ENCODE assay signal across 11 mouse cellular contexts in genomic region chr11:88192595-88192994, GRCm38 (mm10). TPM values are rescaled to one million over a fixed set of nuclear protein-coding genes. Genes with fewer than 3 reads are reported as not detected.
DNase-seq lines count a peak whose midpoint lies in the region; ATAC-seq lines count a peak whose summit lies in the region.
"Had no signal": no experiment of that assay in that cellular context is flagged by ENCODE, and none has a peak within 500 bp of the region (broad histone marks: within the 10 kb centered on the region; RNA-seq: fewer than 3 reads in every experiment).

No protein-coding gene starts in this region.

- H3K27ac ChIP-seq in heart, embryonic 13.5 days (replicated peaks) = no peak overlapping the region
- H3K27ac ChIP-seq in midbrain, embryonic 11.5 days (ENCODE audit: low read depth, low read length) = no peak overlapping the region
- H3K27ac ChIP-seq in midbrain, embryonic 13.5 days = no peak overlapping the region
- H3K27ac ChIP-seq: stomach, embryonic 15.5 days had no signal

- H3K9ac ChIP-seq in heart, embryonic 13.5 days = 0 out of 2 replicates have a peak overlapping the region, but pooled peaks have one; percentile 37
- no peak overlapping the region for H3K9ac ChIP-seq in midbrain, embryonic 11.5 days (ENCODE audit: low read length)
- no peak overlapping the region for H3K9ac ChIP-seq in midbrain, embryonic 13.5 days (replicated peaks)
- H3K9ac ChIP-seq: stomach, embryonic 15.5 days had no signal

- no peak for DNase-seq in heart, adult 18-20 months
- peak; percentile 88 for DNase-seq in midbrain, embryonic 11.5 days (ENCODE audit: low spot score, missing footprints)
- peak; percentile 48 for DNase-seq in induced T-regulatory cell, adult 2 months (ENCODE audit: low read depth)
- DNase-seq in thymus, postnatal 25 days = peak; percentile 62
- DNase-seq in right cerebral cortex, postnatal 36 days (ENCODE audit: low spot score in 2 of 2) = no peak
- DNase-seq in gastrocnemius, postnatal 25 days = no peak
- DNase-seq: layer of hippocampus, adult 9-11 months had no signal

- peak overlapping the region; percentile 38 for H3K4me3 ChIP-seq in heart, embryonic 13.5 days
- no peak overlapping the region for H3K4me3 ChIP-seq in midbrain, embryonic 11.5 days (ENCODE audit: low read depth, low read length)
- no peak overlapping the region for H3K4me3 ChIP-seq in midbrain, embryonic 13.5 days (replicated peaks)
- H3K4me3 ChIP-seq: erythroblast, embryonic 14.5 days had no signal

- H3K4me2 ChIP-seq in heart, embryonic 13.5 days = peak overlapping the region; percentile 69
- no peak overlapping the region for H3K4me2 ChIP-seq in midbrain, embryonic 11.5 days
- no peak overlapping the region for H3K4me2 ChIP-seq in midbrain, embryonic 13.5 days (replicated peaks)

- peaks cover 41% of the 10 kb centered on the region for H3K4me1 ChIP-seq in heart, embryonic 13.5 days
- H3K4me1 ChIP-seq in midbrain, embryonic 11.5 days (ENCODE audit: control insufficient read depth, insufficient read depth, low read length) = peaks cover 18% of the 10 kb centered on the region
- peaks cover 27% of the 10 kb centered on the region for H3K4me1 ChIP-seq in midbrain, embryonic 13.5 days (replicated peaks)

- no peak for ATAC-seq in heart, embryonic 13.5 days (ENCODE audit: extremely low read depth, insufficient number of reproducible peaks, low FRiP score, low TSS enrichment)
- no peak for ATAC-seq in midbrain, embryonic 11.5 days (ENCODE audit: low FRiP score)
- no peak for ATAC-seq in midbrain, embryonic 13.5 days

- WGBS in heart, embryonic 13.5 days = 16% methylated on average over 4 of the region's 4 CpGs
- WGBS in midbrain, embryonic 11.5 days = 12% methylated on average over 4 of the region's 4 CpGs
- WGBS in midbrain, embryonic 13.5 days = 16% methylated on average over 4 of the region's 4 CpGs

- no peaks in the 10 kb centered on the region for H3K36me3 ChIP-seq in heart, embryonic 13.5 days
- no peaks in the 10 kb centered on the region for H3K36me3 ChIP-seq in midbrain, embryonic 11.5 days (ENCODE audit: control insufficient read depth, insufficient read depth, low read length)
- H3K36me3 ChIP-seq in midbrain, embryonic 13.5 days = peaks cover 4% of the 10 kb centered on the region; the same call in 1 of the 2 replicates
- H3K36me3 ChIP-seq: stomach, embryonic 15.5 days had no signal

- no peaks in the 10 kb centered on the region for H3K9me3 ChIP-seq in heart, embryonic 13.5 days
- H3K9me3 ChIP-seq in midbrain, embryonic 11.5 days (ENCODE audit: control insufficient read depth, low read length) = no peaks in the 10 kb centered on the region
- no peaks in the 10 kb centered on the region for H3K9me3 ChIP-seq in midbrain, embryonic 13.5 days
- H3K9me3 ChIP-seq: stomach, embryonic 15.5 days had no signal

- H3K27me3 ChIP-seq in heart, embryonic 13.5 days (replicated peaks) = peaks cover 50% of the 10 kb centered on the region
- peaks cover 23% of the 10 kb centered on the region for H3K27me3 ChIP-seq in midbrain, embryonic 11.5 days (ENCODE audit: control insufficient read depth, insufficient read depth, low read length)
- peaks cover 55% of the 10 kb centered on the region for H3K27me3 ChIP-seq in midbrain, embryonic 13.5 days

RNA-seq across cellular contexts. Expression of gene Mrps23, which starts 11.6 kb away (rescaled TPM):
- polyA plus RNA-seq in heart, embryonic 13.5 days (2015; fragmentation: Nextera tagmentation; extraction: Ambion mirVana) = 76.0 and 82.1 TPM in 2 replicates
- total RNA-seq in heart, adult 18-20 months (2021) = 100 to 1,000 TPM; 327 to 375 TPM
- 88.8 TPM in 2 replicates for polyA plus RNA-seq in midbrain, embryonic 11.5 days (2014; fragmentation: Nextera tagmentation; extraction: Ambion mirVana)
- polyA plus RNA-seq in midbrain, embryonic 13.5 days (2015; fragmentation: Nextera tagmentation; extraction: Ambion mirVana) = 68.6 and 69.8 TPM in 2 replicates
- 100 to 1,000 TPM; 126 to 133 TPM for total RNA-seq in gastrocnemius, postnatal 25 days (2021)

Comparison
In these comparisons a context has a peak if more than half of its experiments do, and no peak if none do; other contexts are left out.
1. DNase-seq: peak in midbrain, embryonic 11.5 days (single experiment), induced T-regulatory cell, adult 2 months (single experiment) and thymus, postnatal 25 days (single experiment); none in heart, adult 18-20 months (0 of 2), right cerebral cortex, postnatal 36 days (0 of 2) and gastrocnemius, postnatal 25 days (single experiment).